Mouse (Mus musculus): Measurements from ENCODE around the gene Clcn1. TPM values are rescaled to one million over a fixed set of nuclear protein-coding genes. Genes with fewer than 3 reads are reported as not detected.

Gene Clcn1
- polyA plus RNA-seq, 1 experiment from 2014 or later = not detected

GRCm38 (mm10) chr6:42365215-42365614 lies 78.7 kb downstream of the Clcn1 start:
- Histone ChIP-seq H3K4me3 (ENCODE audit: low read depth, low read length) (no peak overlapping the region), H3K4me2 (replicated peaks; ENCODE audit: low read depth, low read length) (no peak overlapping the region), H3K27me3 (replicated peaks; ENCODE audit: insufficient read depth, low read length) (no peaks in the 10 kb centered on the region), H3K4me1 (ENCODE audit: insufficient read depth, low read depth, low read length) (no peaks in the 10 kb centered on the region), H3K9ac (replicated peaks; ENCODE audit: low read depth) (no peak overlapping the region), H3K9me3 (ENCODE audit: low read length) (no peaks in the 10 kb centered on the region), H3K36me3 (ENCODE audit: insufficient read depth, low read length) (peaks cover 4% of the 10 kb centered on the region; the same call in 1 of the 2 replicates), H3K27ac (ENCODE audit: low read length) (no peak overlapping the region)
- DNase-seq (ENCODE audit: low spot score) (no peak), ATAC-seq (no peak)
- no peak for TF ChIP-seq EP300 (IDR thresholded peaks at IDR 0.05)
- TF ChIP-seq CTCF (IDR thresholded peaks at IDR 0.05) = no peak
- 89% methylated on average over 6 of the region's 6 CpGs for WGBS

Other genes with a start within 250 kb of the Clcn1 start
- not detected in 2 replicates for gene Sva, start 248.3 kb upstream of the Clcn1 start, polyA plus RNA-seq (2015; fragmentation: Nextera tagmentation; extraction: Ambion mirVana)
- gene Tas2r139, start 145.7 kb upstream of the Clcn1 start, polyA plus RNA-seq (2015; fragmentation: Nextera tagmentation; extraction: Ambion mirVana) = not detected in 2 replicates
- not detected in 2 replicates for gene Tas2r144, start 71.4 kb upstream of the Clcn1 start, polyA plus RNA-seq (2015; fragmentation: Nextera tagmentation; extraction: Ambion mirVana)
- 94.8 and 105 TPM in 2 replicates for gene Gstk1, start 40.8 kb upstream of the Clcn1 start, polyA plus RNA-seq (2015; fragmentation: Nextera tagmentation; extraction: Ambion mirVana)
- gene Tmem139, start 24.7 kb upstream of the Clcn1 start, polyA plus RNA-seq (2015; fragmentation: Nextera tagmentation; extraction: Ambion mirVana) = 22.9 and 26.5 TPM in 2 replicates
- gene Casp2, start 21.7 kb upstream of the Clcn1 start, polyA plus RNA-seq (2015; fragmentation: Nextera tagmentation; extraction: Ambion mirVana) = 29.0 and 33.1 TPM in 2 replicates
- not detected in 2 replicates for gene Fam131b, start 38.0 kb downstream of the Clcn1 start, polyA plus RNA-seq (2015; fragmentation: Nextera tagmentation; extraction: Ambion mirVana)
- 166 and 183 TPM in 2 replicates for gene Zyx, start 62.9 kb downstream of the Clcn1 start, polyA plus RNA-seq (2015; fragmentation: Nextera tagmentation; extraction: Ambion mirVana)
- 21.8 TPM in 2 replicates for gene Epha1, start 86.6 kb downstream of the Clcn1 start, polyA plus RNA-seq (2015; fragmentation: Nextera tagmentation; extraction: Ambion mirVana)
- gene Tas2r143, start 113.6 kb downstream of the Clcn1 start, polyA plus RNA-seq (2015; fragmentation: Nextera tagmentation; extraction: Ambion mirVana) = 0.15 TPM in 1 of 2 replicates, not detected in the other
- gene Tas2r135, start 118.7 kb downstream of the Clcn1 start, polyA plus RNA-seq (2015; fragmentation: Nextera tagmentation; extraction: Ambion mirVana) = 0.18 TPM in 1 of 2 replicates, not detected in the other
- gene Tas2r126, start 147.8 kb downstream of the Clcn1 start, polyA plus RNA-seq (2015; fragmentation: Nextera tagmentation; extraction: Ambion mirVana) = not detected in 2 replicates
- 0.08 TPM in 1 of 2 replicates, not detected in the other for gene Olfr458, start 178.5 kb downstream of the Clcn1 start, polyA plus RNA-seq (2015; fragmentation: Nextera tagmentation; extraction: Ambion mirVana)
- gene Olfr457, start 189.7 kb downstream of the Clcn1 start, polyA plus RNA-seq (2015; fragmentation: Nextera tagmentation; extraction: Ambion mirVana) = 0.06 TPM in 2 replicates
- gene Olfr456, start 200.5 kb downstream of the Clcn1 start, polyA plus RNA-seq (2015; fragmentation: Nextera tagmentation; extraction: Ambion mirVana) = 0.30 and 0.33 TPM in 2 replicates